Mouse (Mus musculus) ES-Bruce4 (cell line): ENCODE measurements around the gene Mrpl22. TPM values are rescaled to one million over a fixed set of nuclear protein-coding genes. Genes with fewer than 3 reads are reported as not detected.

ENCODE experiments used
- H3K27ac ChIP-seq: 2 replicates; pipeline ENCODE4 v1.5.1; 2012; ENCODE audit warnings: low read length, inconsistent platforms; ENCODE audit not compliant: insufficient read depth
- H3K27me3 ChIP-seq: 2 replicates; pipeline ENCODE4 v1.6.1; 2012; ENCODE audit warnings: mild to moderate bottlenecking, low read length, inconsistent platforms; ENCODE audit not compliant: control insufficient read depth, poor library complexity, insufficient read depth, severe bottlenecking
- H3K36me3 ChIP-seq: 2 replicates; pipeline ENCODE4 v1.6.1; 2012; ENCODE audit warnings: inconsistent platforms, mild to moderate bottlenecking, low read length, moderate library complexity; ENCODE audit not compliant: control insufficient read depth, poor library complexity, insufficient read depth, severe bottlenecking
- H3K4me1 ChIP-seq: one replicate; pipeline ENCODE4 v1.8.1; 2011; ENCODE audit warnings: low read length; ENCODE audit not compliant: control insufficient read depth, insufficient read depth
- H3K4me3 ChIP-seq: 2 replicates; pipeline ENCODE4 v1.5.1; 2011; ENCODE audit warnings: low read depth, mild to moderate bottlenecking, low read length
- H3K9ac ChIP-seq: 2 replicates; pipeline ENCODE4 v1.6.1; 2012; ENCODE audit warnings: low read depth, mild to moderate bottlenecking, inconsistent platforms; ENCODE audit not compliant: poor library complexity, severe bottlenecking
- H3K9me3 ChIP-seq: replicated peaks from 2 replicates; pipeline ENCODE4 v1.6.1; 2012; ENCODE audit warnings: mild to moderate bottlenecking, low read length, inconsistent platforms; ENCODE audit not compliant: control insufficient read depth, poor library complexity, insufficient read depth, severe bottlenecking
- CTCF ChIP-seq: IDR thresholded peaks from one replicate; pipeline ENCODE4 v1.8.1; 2011; ENCODE audit warnings: low read depth, low read length
- EP300 ChIP-seq: IDR thresholded peaks from 2 replicates; pipeline ENCODE4 v1.6.1; 2011; ENCODE audit warnings: low read depth, low read length; ENCODE audit not compliant: insufficient read depth
- POLR2A ChIP-seq: IDR thresholded peaks from one replicate; pipeline ENCODE4 v1.8.1; 2011; ENCODE audit warnings: low read length; ENCODE audit not compliant: insufficient read depth
- polyA plus RNA-seq: library from polyadenylated mRNA; stranded (reverse); fragments of >200 nt; gene quantifications from 2 replicates; pipeline ENCODE4 v1.2.4, GENCODE M21; 2011; ENCODE audit warnings: low read depth; ENCODE audit not compliant: missing spikeins, insufficient read depth, insufficient read length

Mrpl22 gene
- polyA plus RNA-seq, 1 experiment, result 61.9 TPM

- no peak overlapping the region for H3K4me3 ChIP-seq
- H3K9ac ChIP-seq, result no peak overlapping the region
- TF ChIP-seq POLR2A, result no peak
- TF ChIP-seq EP300, result no peak
- no peak for TF ChIP-seq CTCF
- peaks cover 79% of the 10 kb centered on the region for H3K36me3 ChIP-seq
- no peaks in the 10 kb centered on the region for H3K27me3 ChIP-seq
- H3K9me3 ChIP-seq, result no peaks in the 10 kb centered on the region
- H3K4me1 ChIP-seq, result peaks cover 1% of the 10 kb centered on the region
- no peak overlapping the region for H3K27ac ChIP-seq
Measured at GRCm38 (mm10) chr11:58143704-58144426, 27.6 kb upstream of the Mrpl22 start.

DNA sequence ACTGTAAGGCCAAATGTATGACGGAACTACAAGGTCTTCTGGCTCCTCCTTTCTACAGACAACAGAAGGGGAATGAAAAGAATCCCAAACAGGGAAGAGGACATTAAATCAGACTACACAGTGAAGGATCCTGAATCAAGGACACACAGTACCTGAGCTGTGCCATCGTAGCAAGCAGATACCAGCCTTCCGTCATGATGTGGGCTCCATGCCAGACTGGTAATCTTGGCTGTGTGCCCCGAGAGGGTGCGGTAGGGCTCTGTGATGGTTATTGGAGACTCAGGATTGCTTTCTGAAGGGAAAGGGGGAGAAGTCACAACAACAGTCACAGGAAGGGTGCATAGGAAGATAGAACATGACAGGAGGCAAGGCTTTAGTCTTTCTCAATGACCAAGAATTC, 25.2 kb upstream of the Mrpl22 start:
- H3K27ac ChIP-seq, result no peak overlapping the region
- H3K9me3 ChIP-seq, result no peaks in the 10 kb centered on the region
- no peaks in the 10 kb centered on the region for H3K4me1 ChIP-seq
- no peak overlapping the region for H3K4me3 ChIP-seq
- no peak for TF ChIP-seq POLR2A
- no peak for TF ChIP-seq CTCF
- TF ChIP-seq EP300, result no peak
- H3K9ac ChIP-seq, result no peak overlapping the region
- peaks cover 76% of the 10 kb centered on the region for H3K36me3 ChIP-seq
- no peaks in the 10 kb centered on the region for H3K27me3 ChIP-seq

DNA sequence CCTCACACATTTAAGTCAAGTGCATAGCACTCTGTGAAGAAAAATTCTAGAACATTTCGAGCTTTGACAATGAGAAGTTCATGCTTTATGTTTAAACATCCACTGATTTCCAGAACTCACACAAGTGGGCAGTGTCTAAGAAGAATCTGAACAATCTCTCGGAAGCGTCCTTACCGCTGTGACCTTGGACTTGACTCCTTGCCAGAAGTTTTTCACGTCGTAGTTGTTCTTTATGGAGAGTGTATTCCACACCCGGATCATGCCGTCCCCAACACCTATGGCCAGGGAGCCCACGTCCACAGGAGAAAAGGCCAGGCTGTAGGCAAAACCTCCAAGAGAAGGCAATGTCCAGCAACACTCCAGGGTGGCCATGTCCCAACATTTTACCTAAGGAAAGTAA, 16.0 kb upstream of the Mrpl22 start:
- Histone ChIP-seq H3K9me3 (no peaks in the 10 kb centered on the region), H3K36me3 (peaks cover 86% of the 10 kb centered on the region), H3K27ac (no peak overlapping the region), H3K4me1 (no peaks in the 10 kb centered on the region), H3K27me3 (no peaks in the 10 kb centered on the region), H3K9ac (no peak overlapping the region), H3K4me3 (no peak overlapping the region)
- TF ChIP-seq CTCF, result no peak
- TF ChIP-seq EP300, result no peak
- TF ChIP-seq POLR2A, result no peak

- Histone ChIP-seq H3K4me1 (no peaks in the 10 kb centered on the region), H3K36me3 (peaks cover 88% of the 10 kb centered on the region), H3K27ac (no peak overlapping the region), H3K27me3 (no peaks in the 10 kb centered on the region), H3K4me3 (no peak overlapping the region), H3K9me3 (no peaks in the 10 kb centered on the region), H3K9ac (no peak overlapping the region)
- TF ChIP-seq POLR2A (no peak), CTCF (no peak), EP300 (no peak)
Measured at GRCm38 (mm10) chr11:58156871-58157270, 14.6 kb upstream of the Mrpl22 start.

GRCm38 (mm10) chr11:58165072-58165471, 6.4 kb upstream of the Mrpl22 start:
- peaks cover 4% of the 10 kb centered on the region for H3K9me3 ChIP-seq
- peaks cover 60% of the 10 kb centered on the region for H3K36me3 ChIP-seq
- TF ChIP-seq POLR2A (no peak), EP300 (no peak), CTCF (peak; percentile 34)
- H3K4me1 ChIP-seq, result no peaks in the 10 kb centered on the region
- H3K27me3 ChIP-seq, result no peaks in the 10 kb centered on the region
- no peak overlapping the region for H3K9ac ChIP-seq
- no peak overlapping the region for H3K27ac ChIP-seq
- no peak overlapping the region for H3K4me3 ChIP-seq

GRCm38 (mm10) chr11:58167822-58168166, 3.7 kb upstream of the Mrpl22 start:
- Histone ChIP-seq H3K4me3 (peak overlapping the region; percentile 78), H3K36me3 (peaks cover 39% of the 10 kb centered on the region), H3K9ac (peak overlapping the region; percentile 78), H3K27me3 (no peaks in the 10 kb centered on the region), H3K9me3 (peaks cover 4% of the 10 kb centered on the region), H3K4me1 (no peaks in the 10 kb centered on the region), H3K27ac (no peak overlapping the region)
- TF ChIP-seq EP300, result no peak
- TF ChIP-seq CTCF, result no peak
- no peak for TF ChIP-seq POLR2A
